Comparison of ENCODE assay signal across 23 mouse cellular contexts in genomic region chr17:47703556-47703955, GRCm38 (mm10). TPM values are rescaled to one million over a fixed set of nuclear protein-coding genes. Genes with fewer than 3 reads are reported as not detected.
A peak's percentile ranks its signal among the peaks of the same experiment; 100 is the strongest.
DNase-seq lines count a peak whose midpoint lies in the region; ATAC-seq and TF ChIP-seq lines count a peak whose summit lies in the region.
"Had no signal": no experiment of that assay in that cellular context is flagged by ENCODE, and none has a peak within 500 bp of the region (broad histone marks: within the 10 kb centered on the region; RNA-seq: fewer than 3 reads in every experiment).

No protein-coding gene starts in this region.

- H3K36me3 ChIP-seq in hindbrain, embryonic 11.5 days (ENCODE audit: control insufficient read depth, insufficient read depth, low read length) = 0 out of 2 replicates have a peak, but pooled peaks cover 2% of the 10 kb centered on the region
- H3K36me3 ChIP-seq in hindbrain, embryonic 14.5 days (replicated peaks; ENCODE audit: control insufficient read depth, insufficient read depth) = peaks cover 46% of the 10 kb centered on the region
- peaks cover 55% of the 10 kb centered on the region for H3K36me3 ChIP-seq in midbrain, embryonic 13.5 days
- peaks cover 40% of the 10 kb centered on the region for H3K36me3 ChIP-seq in midbrain, postnatal 0 days (ENCODE audit: insufficient read depth, low read length)
- H3K36me3 ChIP-seq in limb, embryonic 12.5 days = peaks cover 54% of the 10 kb centered on the region

- H3K9ac ChIP-seq in hindbrain, embryonic 11.5 days (ENCODE audit: low read depth, low read length) = no peak overlapping the region
- no peak overlapping the region for H3K9ac ChIP-seq in hindbrain, embryonic 14.5 days
- no peak overlapping the region for H3K9ac ChIP-seq in midbrain, embryonic 13.5 days (replicated peaks)
- H3K9ac ChIP-seq in midbrain, postnatal 0 days (replicated peaks; ENCODE audit: low read length, poor library complexity, severe bottlenecking) = no peak overlapping the region
- no peak overlapping the region for H3K9ac ChIP-seq in limb, embryonic 12.5 days (replicated peaks)
- H3K9ac ChIP-seq: forebrain, embryonic 12.5 days; intestine, embryonic 15.5 days had no signal

- peak; percentile 12 for DNase-seq in hindbrain, embryonic 11.5 days (ENCODE audit: low spot score)
- no peak for DNase-seq in hindbrain, embryonic 14.5 days (ENCODE audit: low spot score)
- DNase-seq in midbrain, postnatal 0 days (ENCODE audit: low spot score) = no peak
- peak; percentile 17 for DNase-seq in embryo, embryonic 11 days
- no peak for DNase-seq in cerebellum, postnatal 36 days
- no peak for DNase-seq in urinary bladder, adult 18-20 months (ENCODE audit: low spot score in 2 of 2)
- DNase-seq: cerebellum, postnatal 10 days; kidney, postnatal 14 days; layer of hippocampus, adult 9-11 months; right cerebral cortex, postnatal 14 days; thymus, postnatal 36 days had no signal

- no peak overlapping the region for H3K4me2 ChIP-seq in hindbrain, embryonic 11.5 days (replicated peaks; ENCODE audit: low read depth, low read length)
- H3K4me2 ChIP-seq in hindbrain, embryonic 14.5 days (replicated peaks) = no peak overlapping the region
- no peak overlapping the region for H3K4me2 ChIP-seq in midbrain, embryonic 13.5 days (replicated peaks)
- H3K4me2 ChIP-seq in midbrain, postnatal 0 days (ENCODE audit: low read depth, low read length, poor library complexity, severe bottlenecking) = no peak overlapping the region
- H3K4me2 ChIP-seq in limb, embryonic 12.5 days = peak overlapping the region; percentile 15; the same call in 1 of the 2 replicates
- H3K4me2 ChIP-seq: forebrain, embryonic 12.5 days; intestine, embryonic 15.5 days had no signal

- H3K27ac ChIP-seq in hindbrain, embryonic 11.5 days (ENCODE audit: low read depth, low read length) = no peak overlapping the region
- H3K27ac ChIP-seq in hindbrain, embryonic 14.5 days = no peak overlapping the region
- no peak overlapping the region for H3K27ac ChIP-seq in midbrain, embryonic 13.5 days
- no peak overlapping the region for H3K27ac ChIP-seq in midbrain, postnatal 0 days (ENCODE audit: low read depth, low read length)
- H3K27ac ChIP-seq in limb, embryonic 12.5 days = 0 out of 2 replicates have a peak overlapping the region, but pooled peaks have one; percentile 7
- H3K27ac ChIP-seq: forebrain, embryonic 12.5 days; intestine, embryonic 15.5 days; stomach, postnatal 0 days had no signal

- no peak overlapping the region for H3K4me3 ChIP-seq in hindbrain, embryonic 11.5 days (ENCODE audit: low read depth, low read length)
- no peak overlapping the region for H3K4me3 ChIP-seq in hindbrain, embryonic 14.5 days (replicated peaks; ENCODE audit: low read length)
- H3K4me3 ChIP-seq in midbrain, embryonic 13.5 days (replicated peaks) = no peak overlapping the region
- H3K4me3 ChIP-seq in midbrain, postnatal 0 days (ENCODE audit: low read depth, low read length) = no peak overlapping the region
- H3K4me3 ChIP-seq in limb, embryonic 12.5 days (replicated peaks) = no peak overlapping the region
- H3K4me3 ChIP-seq: forebrain, embryonic 12.5 days; intestine, embryonic 15.5 days had no signal

- no peak for TF ChIP-seq CTCF in midbrain, postnatal 0 days (IDR thresholded peaks at IDR 0.05)

- no peak for ATAC-seq in hindbrain, embryonic 11.5 days (ENCODE audit: low FRiP score)
- no peak for ATAC-seq in hindbrain, embryonic 14.5 days (ENCODE audit: low FRiP score)
- peak; percentile 13; the same call in 1 of the 2 replicates for ATAC-seq in midbrain, embryonic 13.5 days
- ATAC-seq in midbrain, postnatal 0 days (ENCODE audit: low FRiP score) = no peak
- no peak for ATAC-seq in limb, embryonic 12.5 days (ENCODE audit: insufficient number of reproducible peaks, insufficient read depth, low FRiP score, low TSS enrichment, low read depth)
- ATAC-seq: CD4-positive, CD25-positive, alpha-beta regulatory T cell, adult 4 months; intestine, embryonic 15.5 days had no signal

- H3K9me3 ChIP-seq in hindbrain, embryonic 11.5 days (ENCODE audit: control insufficient read depth, low read length) = no peaks in the 10 kb centered on the region
- no peaks in the 10 kb centered on the region for H3K9me3 ChIP-seq in hindbrain, embryonic 14.5 days (ENCODE audit: control insufficient read depth, low read length)
- H3K9me3 ChIP-seq in midbrain, embryonic 13.5 days = no peaks in the 10 kb centered on the region
- H3K9me3 ChIP-seq in midbrain, postnatal 0 days (ENCODE audit: low read length) = no peaks in the 10 kb centered on the region
- H3K9me3 ChIP-seq in limb, embryonic 12.5 days = no peaks in the 10 kb centered on the region
- H3K9me3 ChIP-seq: forebrain, embryonic 12.5 days; intestine, embryonic 15.5 days had no signal

- 24% methylated on average over 20 of the region's 20 CpGs for WGBS in hindbrain, embryonic 11.5 days
- 40% methylated on average over 20 of the region's 20 CpGs for WGBS in hindbrain, embryonic 14.5 days
- WGBS in midbrain, embryonic 13.5 days = 35% methylated on average over 20 of the region's 20 CpGs
- 43% methylated on average over 20 of the region's 20 CpGs for WGBS in midbrain, postnatal 0 days
- 19% methylated on average over 20 of the region's 20 CpGs for WGBS in limb, embryonic 12.5 days

- H3K27me3 ChIP-seq in hindbrain, embryonic 11.5 days (ENCODE audit: control insufficient read depth, insufficient read depth, low read length) = peaks cover 2% of the 10 kb centered on the region; the same call in 1 of the 2 replicates
- H3K27me3 ChIP-seq in hindbrain, embryonic 14.5 days (ENCODE audit: control insufficient read depth, insufficient read depth, low read length) = no peaks in the 10 kb centered on the region
- peaks cover 8% of the 10 kb centered on the region; the same call in 1 of the 2 replicates for H3K27me3 ChIP-seq in midbrain, embryonic 13.5 days
- H3K27me3 ChIP-seq in midbrain, postnatal 0 days (ENCODE audit: insufficient read depth, low read length) = no peaks in the 10 kb centered on the region
- peaks cover 30% of the 10 kb centered on the region for H3K27me3 ChIP-seq in limb, embryonic 12.5 days

- H3K4me1 ChIP-seq in hindbrain, embryonic 11.5 days (replicated peaks; ENCODE audit: control insufficient read depth, insufficient read depth, low read length) = no peaks in the 10 kb centered on the region; the same call in 1 of the 2 replicates
- H3K4me1 ChIP-seq in hindbrain, embryonic 14.5 days (replicated peaks; ENCODE audit: control insufficient read depth, insufficient read depth, low read length) = no peaks in the 10 kb centered on the region
- H3K4me1 ChIP-seq in midbrain, embryonic 13.5 days (replicated peaks) = no peaks in the 10 kb centered on the region
- H3K4me1 ChIP-seq in midbrain, postnatal 0 days (ENCODE audit: insufficient read depth, low read length) = peaks cover 8% of the 10 kb centered on the region; the same call in 1 of the 2 replicates
- H3K4me1 ChIP-seq in limb, embryonic 12.5 days (replicated peaks) = peaks cover 7% of the 10 kb centered on the region; the same call in 1 of the 2 replicates

RNA-seq across cellular contexts. Expression of gene Prickle4, which starts 9.0 kb away (rescaled TPM):
- polyA plus RNA-seq in hindbrain, embryonic 11.5 days (2014; fragmentation: Nextera tagmentation; extraction: Ambion mirVana) = 0.32 and 1.8 TPM in 2 replicates
- 2.1 and 2.2 TPM in 2 replicates for polyA plus RNA-seq in hindbrain, embryonic 14.5 days (2014; fragmentation: Nextera tagmentation; extraction: Ambion mirVana)
- polyA plus RNA-seq in midbrain, embryonic 13.5 days (2015; fragmentation: Nextera tagmentation; extraction: Ambion mirVana) = 1.0 TPM in 2 replicates
- total RNA-seq in midbrain, postnatal 0 days (2014; rRNA removed) = 2.5 and 3.2 TPM in 2 replicates
- 2.2 and 3.2 TPM in 2 replicates for polyA plus RNA-seq in midbrain, postnatal 0 days (2015; fragmentation: Nextera tagmentation; extraction: Ambion mirVana)
- polyA plus RNA-seq in limb, embryonic 12.5 days (2016; fragmentation: Nextera tagmentation; extraction: Ambion mirVana) = 1.6 TPM in 1 of 2 replicates, not detected in the other
- total RNA-seq: neutrophil, adult 5-6 weeks had no signal
- polyA plus RNA-seq: CD4-positive, CD25-positive, alpha-beta regulatory T cell, adult 4 months had no signal

RNA-seq across cellular contexts. Expression of gene Gm21981, which starts 9.3 kb away (rescaled TPM):
- 1.4 and 2.1 TPM in 2 replicates for polyA plus RNA-seq in hindbrain, embryonic 11.5 days (2014; fragmentation: Nextera tagmentation; extraction: Ambion mirVana)
- 4.8 and 7.1 TPM in 2 replicates for polyA plus RNA-seq in hindbrain, embryonic 14.5 days (2014; fragmentation: Nextera tagmentation; extraction: Ambion mirVana)
- polyA plus RNA-seq in midbrain, embryonic 13.5 days (2015; fragmentation: Nextera tagmentation; extraction: Ambion mirVana) = 0.62 and 0.66 TPM in 2 replicates
- total RNA-seq in midbrain, postnatal 0 days (2014; rRNA removed) = 5.2 and 5.8 TPM in 2 replicates
- 0.56 and 0.90 TPM in 2 replicates for polyA plus RNA-seq in midbrain, postnatal 0 days (2015; fragmentation: Nextera tagmentation; extraction: Ambion mirVana)
- polyA plus RNA-seq in limb, embryonic 12.5 days (2016; fragmentation: Nextera tagmentation; extraction: Ambion mirVana) = 0.42 and 0.54 TPM in 2 replicates
- total RNA-seq: granulocyte monocyte progenitor cell, adult 5-6 weeks; hematopoietic stem cell, adult 5-6 weeks; neutrophil, adult 5-6 weeks had no signal
- polyA plus RNA-seq: CD4-positive, CD25-positive, alpha-beta regulatory T cell, adult 4 months; stomach, postnatal 0 days had no signal

RNA-seq across cellular contexts. Expression of gene Frs3, which starts 14.7 kb away (rescaled TPM):
- polyA plus RNA-seq in hindbrain, embryonic 11.5 days (2014; fragmentation: Nextera tagmentation; extraction: Ambion mirVana) = 7.9 and 8.6 TPM in 2 replicates
- polyA plus RNA-seq in hindbrain, embryonic 14.5 days (2014; fragmentation: Nextera tagmentation; extraction: Ambion mirVana) = 42.3 and 44.4 TPM in 2 replicates
- polyA plus RNA-seq in midbrain, embryonic 13.5 days (2015; fragmentation: Nextera tagmentation; extraction: Ambion mirVana) = 26.9 and 28.0 TPM in 2 replicates
- 128 and 165 TPM in 2 replicates for total RNA-seq in midbrain, postnatal 0 days (2014; rRNA removed)
- polyA plus RNA-seq in midbrain, postnatal 0 days (2015; fragmentation: Nextera tagmentation; extraction: Ambion mirVana) = 68.9 and 75.7 TPM in 2 replicates
- polyA plus RNA-seq in limb, embryonic 12.5 days (2016; fragmentation: Nextera tagmentation; extraction: Ambion mirVana) = 8.9 TPM in 2 replicates
- total RNA-seq: granulocyte monocyte progenitor cell, adult 5-6 weeks had no signal

RNA-seq across cellular contexts. Expression of gene Tomm6, which starts 15.4 kb away (rescaled TPM):
- 370 and 375 TPM in 2 replicates for polyA plus RNA-seq in hindbrain, embryonic 11.5 days (2014; fragmentation: Nextera tagmentation; extraction: Ambion mirVana)
- 283 and 327 TPM in 2 replicates for polyA plus RNA-seq in hindbrain, embryonic 14.5 days (2014; fragmentation: Nextera tagmentation; extraction: Ambion mirVana)
- polyA plus RNA-seq in midbrain, embryonic 13.5 days (2015; fragmentation: Nextera tagmentation; extraction: Ambion mirVana) = 285 and 287 TPM in 2 replicates
- 117 and 136 TPM in 2 replicates for total RNA-seq in midbrain, postnatal 0 days (2014; rRNA removed)
- polyA plus RNA-seq in midbrain, postnatal 0 days (2015; fragmentation: Nextera tagmentation; extraction: Ambion mirVana) = 334 and 339 TPM in 2 replicates
- 394 and 437 TPM in 2 replicates for polyA plus RNA-seq in limb, embryonic 12.5 days (2016; fragmentation: Nextera tagmentation; extraction: Ambion mirVana)

RNA-seq across cellular contexts. Expression of gene Pgc, which starts 23.1 kb away (rescaled TPM):
- not detected in 2 replicates for polyA plus RNA-seq in hindbrain, embryonic 11.5 days (2014; fragmentation: Nextera tagmentation; extraction: Ambion mirVana)
- not detected in 2 replicates for polyA plus RNA-seq in hindbrain, embryonic 14.5 days (2014; fragmentation: Nextera tagmentation; extraction: Ambion mirVana)
- not detected in 2 replicates for polyA plus RNA-seq in midbrain, embryonic 13.5 days (2015; fragmentation: Nextera tagmentation; extraction: Ambion mirVana)
- total RNA-seq in midbrain, postnatal 0 days (2014; rRNA removed) = 0.27 and 1.5 TPM in 2 replicates
- 0.19 TPM in 1 of 2 replicates, not detected in the other for polyA plus RNA-seq in midbrain, postnatal 0 days (2015; fragmentation: Nextera tagmentation; extraction: Ambion mirVana)
- polyA plus RNA-seq in limb, embryonic 12.5 days (2016; fragmentation: Nextera tagmentation; extraction: Ambion mirVana) = not detected in 2 replicates
- total RNA-seq: adrenal gland, postnatal 4 days; granulocyte monocyte progenitor cell, adult 5-6 weeks; hematopoietic stem cell, adult 5-6 weeks; liver, adult 2 months; neutrophil, adult 5-6 weeks had no signal
- polyA plus RNA-seq: CD4-positive, CD25-positive, alpha-beta regulatory T cell, adult 4 months; embryonic facial prominence, embryonic 14.5 days; forebrain, embryonic 12.5 days had no signal

Comparison
In these comparisons a context has a peak if more than half of its experiments do, and no peak if none do; other contexts are left out.
1. DNase-seq: peak in hindbrain, embryonic 11.5 days (single experiment) and embryo, embryonic 11 days (single experiment); none in hindbrain, embryonic 14.5 days (single experiment), midbrain, postnatal 0 days (single experiment), cerebellum, postnatal 36 days (0 of 2) and urinary bladder, adult 18-20 months (0 of 2).